Mouse (Mus musculus) olfactory bulb, adult 2 months (tissue): ENCODE data around the gene Crim1.

Source experiments
- CTCF ChIP-seq: fragments of 200-500 bp; IDR thresholded peaks from 2 replicates; pipeline ENCODE4 v1.5.1; 2012; ENCODE audit warnings: low read depth, mild to moderate bottlenecking, low read length, moderate library complexity; ENCODE audit not compliant: insufficient read depth
- POLR2A ChIP-seq: fragments of 200-500 bp; IDR thresholded peaks from 2 replicates; pipeline ENCODE4 v1.6.1; 2012; ENCODE audit warnings: mild to moderate bottlenecking, low read depth, low read length, moderate library complexity; ENCODE audit not compliant: insufficient read depth

DNA sequence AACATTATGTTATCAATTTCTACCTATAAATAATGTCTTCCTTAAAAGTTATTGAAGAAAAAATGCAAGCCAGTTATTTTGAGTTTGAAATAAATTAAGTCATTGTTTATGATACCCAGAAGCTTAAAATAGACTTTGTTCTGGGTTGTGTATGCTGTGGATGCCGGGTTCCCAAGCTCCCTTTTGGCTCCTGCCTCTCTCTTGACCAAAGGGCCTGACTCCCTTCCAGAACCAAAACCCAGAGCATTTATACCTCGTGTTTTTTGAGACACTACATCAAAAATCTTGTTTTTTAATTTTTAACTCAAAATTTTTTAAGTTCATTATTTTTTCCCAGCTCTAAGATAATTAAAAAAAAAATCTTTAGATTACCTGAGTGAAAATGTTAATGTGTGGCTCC is 87.3 kb downstream of the Crim1 start:
- TF ChIP-seq CTCF (no peak), POLR2A (no peak)
